Mouse (Mus musculus) MEL (cell line): Measurements from ENCODE around the gene Krt88. TPM values are rescaled to one million over a fixed set of nuclear protein-coding genes. Genes with fewer than 3 reads are reported as not detected.

Experiments
- DNase-seq: peaks from one replicate; pipeline ENCODE4 v3.0.0; 2011; ENCODE audit warnings: low read depth, low spot score
- H3K27ac ChIP-seq: 2 replicates; pipeline ENCODE4 v1.5.1; 2012; ENCODE audit warnings: low read depth, mild to moderate bottlenecking, control low read depth, low read length, moderate library complexity; ENCODE audit not compliant: control insufficient read depth
- H3K27me3 ChIP-seq, 2 experiments: fragments of 150-350 bp in 1 of 2; sonication (generic) in 1 of 2; 2 replicates each; pipeline ENCODE4 v1.6.1; 2012; ENCODE audit warnings: low read length in 2 of 2, mild to moderate bottlenecking in 2 of 2, improper control_type of control experiment in 1 of 2, moderate library complexity in 1 of 2; ENCODE audit not compliant: insufficient read depth in 2 of 2, control insufficient read depth in 1 of 2
- H3K36me3 ChIP-seq, 2 experiments: 2 replicates each; pipeline ENCODE4 v1.6.1; 2012 to 2014; ENCODE audit warnings: low read length in 2 of 2, improper control_type of control experiment in 1 of 2, inconsistent platforms in 1 of 2, mild to moderate bottlenecking in 1 of 2; ENCODE audit not compliant: insufficient read depth in 2 of 2, control insufficient read depth in 1 of 2
- H3K4me1 ChIP-seq, 2 experiments: fragments of 150-350 bp in 1 of 2; sonication (generic) in 1 of 2; 2 replicates each; pipeline ENCODE4 v1.6.1; 2012; ENCODE audit warnings: low read length in 2 of 2, improper control_type of control experiment in 1 of 2, mild to moderate bottlenecking in 1 of 2; ENCODE audit not compliant: insufficient read depth in 2 of 2, control insufficient read depth in 1 of 2
- H3K4me3 ChIP-seq, 2 experiments: fragments of 150-350 bp in 1 of 2; sonication (generic) in 1 of 2; 2 replicates each; pipeline ENCODE4 v1.5.1; 2012; ENCODE audit warnings: low read depth in 2 of 2, low read length in 2 of 2, mild to moderate bottlenecking in 2 of 2, moderate library complexity in 2 of 2, control low read depth in 1 of 2, improper control_type of control experiment in 1 of 2; ENCODE audit not compliant: control insufficient read depth in 1 of 2, insufficient read depth in 1 of 2
- H3K79me2 ChIP-seq: 2 replicates; pipeline ENCODE4 v1.6.1; 2012; ENCODE audit warnings: mild to moderate bottlenecking, low read length, moderate library complexity; ENCODE audit not compliant: control insufficient read depth, poor library complexity, insufficient read depth
- H3K9ac ChIP-seq: 2 replicates; pipeline ENCODE4 v1.6.1; 2012; ENCODE audit warnings: low read depth, mild to moderate bottlenecking, control low read depth, low read length, moderate library complexity; ENCODE audit not compliant: control insufficient read depth, poor library complexity, severe bottlenecking
- H3K9me3 ChIP-seq: fragments of 150-350 bp; sonication (generic); replicated peaks from 2 replicates; pipeline ENCODE4 v1.6.1; 2012; ENCODE audit warnings: mild to moderate bottlenecking, low read length, improper control_type of control experiment, moderate library complexity; ENCODE audit not compliant: insufficient read depth
- BHLHE40 ChIP-seq: IDR thresholded peaks from 2 replicates; pipeline ENCODE4 v1.6.1; 2012; ENCODE audit warnings: low read depth, mild to moderate bottlenecking, inconsistent platforms, low read length, improper control_type of control experiment, borderline replicate concordance
- CHD1 ChIP-seq: IDR thresholded peaks from 2 replicates; pipeline ENCODE4 v1.6.1; 2012; ENCODE audit warnings: low read depth, mild to moderate bottlenecking, inconsistent platforms, low read length, improper control_type of control experiment
- CTCF ChIP-seq, 3 experiments: IDR thresholded peaks in 2 of 3; conservative IDR thresholded peaks in 1 of 3; 2 replicates each; pipeline ENCODE4 v1.5.1; 2011 to 2012; ENCODE audit warnings: low read length in 3 of 3, low read depth in 2 of 3, mild to moderate bottlenecking in 2 of 3, improper control_type of control experiment in 1 of 3, inconsistent platforms in 1 of 3, mixed read lengths in 1 of 3, moderate library complexity in 1 of 3; ENCODE audit not compliant: control insufficient read depth in 1 of 3, insufficient read depth in 1 of 3, poor library complexity in 1 of 3, severe bottlenecking in 1 of 3
- E2F4 ChIP-seq: IDR thresholded peaks from 2 replicates; pipeline ENCODE4 v1.6.1; 2011; ENCODE audit warnings: low read depth, low read length, improper control_type of control experiment, borderline replicate concordance
- ELF1 ChIP-seq: IDR thresholded peaks from 2 replicates; pipeline ENCODE4 v1.6.1; 2014; ENCODE audit warnings: low read depth, mild to moderate bottlenecking, inconsistent platforms, low read length, improper control_type of control experiment, moderate library complexity
- EP300 ChIP-seq, 2 experiments: IDR thresholded peaks; 2 replicates each; pipeline ENCODE4 v1.6.1; 2011; ENCODE audit warnings: improper control_type of control experiment in 2 of 2, low read length in 2 of 2, low read depth in 1 of 2, mild to moderate bottlenecking in 1 of 2
- ETS1 ChIP-seq: IDR thresholded peaks from 2 replicates; pipeline ENCODE4 v1.6.1; 2012; ENCODE audit warnings: low read depth, mild to moderate bottlenecking, inconsistent platforms, low read length, improper control_type of control experiment, moderate library complexity
- GABPA ChIP-seq: IDR thresholded peaks from 2 replicates; pipeline ENCODE4 v1.6.1; 2012; ENCODE audit warnings: low read depth, mild to moderate bottlenecking, inconsistent platforms, low read length, improper control_type of control experiment, moderate library complexity
- GATA1 ChIP-seq: IDR thresholded peaks from 2 replicates; pipeline ENCODE4 v1.6.1; 2011; ENCODE audit warnings: low read depth, low read length, improper control_type of control experiment
- KAT2A ChIP-seq: conservative IDR thresholded peaks from 2 replicates; pipeline ENCODE4 v1.6.1; 2012; ENCODE audit warnings: low read depth, low read length, improper control_type of control experiment, inconsistent platforms
- MAFK ChIP-seq: IDR thresholded peaks from 2 replicates; pipeline ENCODE4 v1.6.1; 2011; ENCODE audit warnings: low read depth, mild to moderate bottlenecking, low read length, improper control_type of control experiment, borderline replicate concordance
- MXI1 ChIP-seq: IDR thresholded peaks from 2 replicates; pipeline ENCODE4 v1.6.1; 2011; ENCODE audit warnings: mild to moderate bottlenecking, low read depth, low read length, improper control_type of control experiment
- MYB ChIP-seq: IDR thresholded peaks from 2 replicates; pipeline ENCODE4 v1.6.1; 2011; ENCODE audit warnings: mild to moderate bottlenecking, low read depth, low read length, improper control_type of control experiment
- MYC ChIP-seq: IDR thresholded peaks from 2 replicates; pipeline ENCODE4 v1.6.1; 2011; ENCODE audit warnings: low read depth, mild to moderate bottlenecking, low read length, improper control_type of control experiment, moderate library complexity
- NELFE ChIP-seq: IDR thresholded peaks from 2 replicates; pipeline ENCODE4 v1.6.1; 2011; ENCODE audit warnings: low read depth, low read length, improper control_type of control experiment
- NRF1 ChIP-seq: IDR thresholded peaks from 2 replicates; pipeline ENCODE4 v1.6.1; 2014; ENCODE audit warnings: low read depth, mild to moderate bottlenecking, inconsistent platforms, low read length, improper control_type of control experiment, moderate library complexity; ENCODE audit not compliant: poor library complexity, insufficient read depth, severe bottlenecking
- POLR2A ChIP-seq, 2 experiments: IDR thresholded peaks; 2 replicates each; pipeline ENCODE4 v1.6.1; 2011 to 2012; ENCODE audit warnings: low read length in 2 of 2, mild to moderate bottlenecking in 2 of 2, control low read depth in 1 of 2, improper control_type of control experiment in 1 of 2, low read depth in 1 of 2, moderate library complexity in 1 of 2; ENCODE audit not compliant: control insufficient read depth in 1 of 2, insufficient read depth in 1 of 2, poor library complexity in 1 of 2
- POLR2AphosphoS2 ChIP-seq: IDR thresholded peaks from 2 replicates; pipeline ENCODE4 v1.6.1; 2011; ENCODE audit warnings: low read length, improper control_type of control experiment
- POLR2AphosphoS5 ChIP-seq: IDR thresholded peaks from 2 replicates; pipeline ENCODE4 v1.6.1; 2012; ENCODE audit warnings: low read depth, borderline replicate concordance, mild to moderate bottlenecking, inconsistent platforms, low read length, moderate library complexity, mixed read lengths
- RAD21 ChIP-seq: IDR thresholded peaks from 2 replicates; pipeline ENCODE4 v1.6.1; 2011; ENCODE audit warnings: mild to moderate bottlenecking, low read depth, low read length, improper control_type of control experiment
- RCOR1 ChIP-seq: IDR thresholded peaks from 2 replicates; pipeline ENCODE4 v1.6.1; 2012; ENCODE audit warnings: low read depth, mild to moderate bottlenecking, inconsistent platforms, low read length, improper control_type of control experiment
- SIN3A ChIP-seq: IDR thresholded peaks from 2 replicates; pipeline ENCODE4 v1.6.1; 2012; ENCODE audit warnings: low read length, improper control_type of control experiment, inconsistent platforms
- TAL1 ChIP-seq: IDR thresholded peaks from 2 replicates; pipeline ENCODE4 v1.6.1; 2012; ENCODE audit warnings: mild to moderate bottlenecking, inconsistent platforms, low read length, moderate library complexity, mixed read lengths
- TCF12 ChIP-seq: IDR thresholded peaks from 2 replicates; pipeline ENCODE4 v1.6.1; 2014; ENCODE audit warnings: low read depth, mild to moderate bottlenecking, inconsistent platforms, low read length, improper control_type of control experiment, moderate library complexity
- UBTF ChIP-seq: IDR thresholded peaks from 2 replicates; pipeline ENCODE4 v1.6.1; 2012; ENCODE audit warnings: low read depth, mild to moderate bottlenecking, inconsistent platforms, low read length, improper control_type of control experiment, moderate library complexity, borderline replicate concordance; ENCODE audit not compliant: insufficient read depth
- USF1 ChIP-seq: IDR thresholded peaks from 2 replicates; pipeline ENCODE4 v1.6.1; 2014; ENCODE audit warnings: low read depth, mild to moderate bottlenecking, inconsistent platforms, low read length, improper control_type of control experiment, moderate library complexity
- ZKSCAN1 ChIP-seq: IDR thresholded peaks from 2 replicates; pipeline ENCODE4 v1.6.1; 2012; ENCODE audit warnings: low read depth, mild to moderate bottlenecking, inconsistent platforms, low read length, improper control_type of control experiment, moderate library complexity
- ZMIZ1 ChIP-seq: IDR thresholded peaks from 2 replicates; pipeline ENCODE4 v1.6.1; 2012; ENCODE audit warnings: low read depth, mild to moderate bottlenecking, inconsistent platforms, low read length, improper control_type of control experiment, moderate library complexity
- ZNF384 ChIP-seq: IDR thresholded peaks from 2 replicates; pipeline ENCODE4 v1.6.1; 2012; ENCODE audit warnings: low read depth, mild to moderate bottlenecking, inconsistent platforms, low read length, improper control_type of control experiment
- polyA plus RNA-seq, 2 experiments: library from polyadenylated mRNA; stranded (reverse) in 1 of 2; unstranded in 1 of 2; fragments of >175 nt in 1 of 2; fragments of >200 nt in 1 of 2; gene quantifications; 2 replicates each; pipeline versions ENCODE4 v1.2.1 to v1.2.4; 2012; ENCODE audit warnings: low replicate concordance in 2 of 2, low read depth in 1 of 2; ENCODE audit not compliant: insufficient read length in 2 of 2, insufficient read depth in 1 of 2, missing spikeins in 1 of 2
- total RNA-seq: library from RNA; depleted of rRNA; stranded (reverse); fragments of 300-350 nt; gene quantifications from 2 replicates; pipeline ENCODE4 v1.2.3, GENCODE M21; 2012

Gene Krt88
- total and polyA plus RNA-seq, 3 experiments = not detected

DNA sequence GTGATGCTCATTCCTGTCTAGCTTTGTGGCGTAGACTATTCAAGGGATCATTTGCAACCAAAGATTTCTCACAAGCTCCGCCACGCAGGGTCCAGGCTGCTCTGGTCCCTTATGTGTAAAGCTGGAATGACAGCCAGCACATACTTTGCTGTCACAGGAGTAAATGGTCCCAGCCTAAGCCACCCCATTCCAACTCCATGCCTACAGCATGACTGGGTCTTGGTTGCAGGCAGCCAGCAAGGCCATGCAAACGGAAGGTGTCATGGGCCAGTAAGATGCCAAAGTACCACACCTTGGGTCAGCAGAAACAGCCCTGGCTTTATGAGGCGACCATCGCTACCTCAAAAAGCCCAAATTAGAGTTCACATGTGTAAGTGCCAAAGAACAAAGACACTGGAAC is 46.2 kb downstream of the Krt88 start:
- Histone ChIP-seq H3K9ac (no peak overlapping the region), H3K27me3 (no peaks in the 10 kb centered on the region), H3K36me3 (no peaks in the 10 kb centered on the region), H3K4me3 (no peak overlapping the region), H3K27ac (no peak overlapping the region), H3K9me3 (no peaks in the 10 kb centered on the region), H3K79me2 (no peaks in the 10 kb centered on the region), H3K4me1 (no peaks in the 10 kb centered on the region)
- TF ChIP-seq KAT2A = no peak
- no peak for TF ChIP-seq POLR2AphosphoS5
- TF ChIP-seq USF1 = no peak
- TF ChIP-seq BHLHE40 = no peak
- TF ChIP-seq TCF12 = no peak
- TF ChIP-seq MYB = no peak
- no peak for TF ChIP-seq EP300 (IDR thresholded peaks at IDR 0.05; ENCODE audit: low read depth in 1 of 2, low read length in 2 of 2)
- TF ChIP-seq ELF1 = no peak
- no peak for TF ChIP-seq RAD21
- no peak for TF ChIP-seq ZMIZ1
- no peak for TF ChIP-seq NRF1
- no peak for TF ChIP-seq RCOR1
- TF ChIP-seq MAFK = no peak
- no peak for TF ChIP-seq CTCF (IDR thresholded peaks at IDR 0.05 in 2 of 3, conservative IDR thresholded peaks at IDR 0.05 in 1 of 3; ENCODE audit: control insufficient read depth in 1 of 3, insufficient read depth in 1 of 3, low read depth in 2 of 3, low read length in 3 of 3, poor library complexity in 1 of 3, severe bottlenecking in 1 of 3)
- no peak for TF ChIP-seq CHD1
- TF ChIP-seq NELFE = no peak
- no peak for DNase-seq

DNA sequence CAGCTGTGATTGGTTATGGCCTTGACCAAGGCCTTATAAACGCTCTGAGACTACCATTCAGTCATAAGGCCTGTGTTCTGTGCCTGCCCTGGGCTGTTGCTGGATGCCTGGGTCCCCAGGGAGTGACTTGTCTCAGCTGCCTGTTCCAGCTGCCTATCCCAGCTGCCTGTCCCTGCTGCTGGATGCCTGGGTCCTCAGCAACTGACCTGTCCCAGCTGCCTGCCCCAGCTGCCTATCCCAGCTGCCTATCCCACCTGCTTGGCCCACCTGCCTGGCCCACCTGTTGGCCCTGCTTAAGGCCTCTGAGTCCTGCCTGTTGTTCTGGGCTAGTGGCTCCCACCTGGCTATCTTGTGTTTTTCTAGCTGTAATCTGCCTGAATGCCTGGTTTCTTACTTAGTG is 46.7 kb downstream of the Krt88 start:
- no peaks in the 10 kb centered on the region for H3K9me3 ChIP-seq

More for the DNA sequence above, 46.7 kb downstream of the Krt88 start:
- Histone ChIP-seq H3K9ac (no peak overlapping the region), H3K27me3 (no peaks in the 10 kb centered on the region), H3K27ac (no peak overlapping the region), H3K79me2 (no peaks in the 10 kb centered on the region), H3K36me3 (no peaks in the 10 kb centered on the region), H3K4me3 (no peak overlapping the region), H3K4me1 (no peaks in the 10 kb centered on the region)
- DNase-seq = no peak
- TF ChIP-seq EP300 (IDR thresholded peaks at IDR 0.05; ENCODE audit: low read depth in 1 of 2, low read length in 2 of 2) (no peak), TAL1 (no peak), E2F4 (no peak), BHLHE40 (no peak), POLR2AphosphoS2 (no peak), ZKSCAN1 (no peak), ZNF384 (no peak), POLR2A (IDR thresholded peaks at IDR 0.05; ENCODE audit: control insufficient read depth in 1 of 2, insufficient read depth in 1 of 2, low read depth in 1 of 2, low read length in 2 of 2, poor library complexity in 1 of 2) (no peak), GABPA (no peak), SIN3A (no peak), RAD21 (no peak), MXI1 (no peak), USF1 (no peak), MYC (no peak), UBTF (no peak), NRF1 (no peak), ETS1 (no peak), GATA1 (no peak)
